Mouse (Mus musculus) heart, embryonic 14.5 days (tissue): ENCODE measurements around the gene Zfhx3. TPM values are rescaled to one million over a fixed set of nuclear protein-coding genes. Genes with fewer than 3 reads are reported as not detected.
A peak's percentile ranks its signal among the peaks of the same experiment; 100 is the strongest.

Experiments used
- ATAC-seq: fragments of 200-750 bp; cut with Nextera tagmentation; 2 replicates; pipeline ENCODE4 v1.8.0; 2017; ENCODE audit warnings: low read depth, moderate TSS enrichment; ENCODE audit not compliant: insufficient number of reproducible peaks, insufficient read depth, low FRiP score
- H3K27ac ChIP-seq, 2 experiments: fragments of 200-500 bp in 1 of 2; fragments of 300-500 bp in 1 of 2; sonication (generic) in 1 of 2; replicated peaks in 1 of 2; 2 replicates each; pipeline ENCODE4 v1.5.1; 2012 to 2014; ENCODE audit warnings: low read depth in 2 of 2, low read length in 2 of 2, control low read depth in 1 of 2, mild to moderate bottlenecking in 1 of 2, mixed read lengths in 1 of 2; ENCODE audit not compliant: control insufficient read depth in 1 of 2, insufficient read depth in 1 of 2
- H3K27me3 ChIP-seq: fragments of 300-500 bp; sonication (generic); 2 replicates; pipeline ENCODE4 v1.6.1; 2014; ENCODE audit warnings: mild to moderate bottlenecking, low read length, control low read depth; ENCODE audit not compliant: control insufficient read depth, insufficient read depth
- H3K36me3 ChIP-seq: fragments of 300-500 bp; sonication (generic); 2 replicates; pipeline ENCODE4 v1.6.1; 2014; ENCODE audit warnings: mild to moderate bottlenecking, control low read depth, low read length, mixed read lengths; ENCODE audit not compliant: control insufficient read depth, insufficient read depth
- H3K4me1 ChIP-seq, 2 experiments: fragments of 200-500 bp in 1 of 2; fragments of 300-500 bp in 1 of 2; sonication (generic) in 1 of 2; 2 replicates each; pipeline ENCODE4 v1.6.1; 2012 to 2014; ENCODE audit warnings: low read length in 2 of 2, control low read depth in 1 of 2, mixed read lengths in 1 of 2; ENCODE audit not compliant: control insufficient read depth in 2 of 2, insufficient read depth in 2 of 2
- H3K4me2 ChIP-seq: fragments of 300-500 bp; sonication (generic); 2 replicates; pipeline ENCODE4 v1.6.1; 2014; ENCODE audit warnings: mild to moderate bottlenecking, low read length
- H3K4me3 ChIP-seq, 2 experiments: fragments of 200-500 bp in 1 of 2; fragments of 300-500 bp in 1 of 2; sonication (generic) in 1 of 2; 2 replicates each; pipeline ENCODE4 v1.5.1; 2012 to 2014; ENCODE audit warnings: low read length in 2 of 2, mild to moderate bottlenecking in 2 of 2, control low read depth in 1 of 2, low read depth in 1 of 2, moderate library complexity in 1 of 2; ENCODE audit not compliant: control insufficient read depth in 1 of 2, insufficient read depth in 1 of 2
- H3K9ac ChIP-seq: fragments of 300-500 bp; sonication (generic); 2 replicates; pipeline ENCODE4 v1.6.1; 2014; ENCODE audit warnings: mild to moderate bottlenecking, low read length
- H3K9me3 ChIP-seq: fragments of 300-500 bp; sonication (generic); 2 replicates; pipeline ENCODE4 v1.6.1; 2016; ENCODE audit warnings: low read length, control low read depth; ENCODE audit not compliant: control insufficient read depth
- WGBS: fragments of 180-500 bp; shearing (Covaris S2); extraction: QIAGEN DNeasy Blood & Tissue Kit; methylation state at CpG from one replicate; pipeline ENCODE4 v1.1.7; 2014; 5-methylcytosine and 5-hydroxymethylcytosine counted together
- polyA plus RNA-seq: library from polyadenylated mRNA; unstranded; fragments of >200 nt; fragmentation: Nextera tagmentation; extraction: Ambion mirVana; gene quantifications from 2 replicates; pipeline ENCODE4 v1.2.1, GENCODE M21; 2014

The Zfhx3 gene
- polyA plus RNA-seq, 1 experiment from 2014 or later = 6.4 TPM

- H3K27ac ChIP-seq = peak overlapping the region; percentile 55 to 75
- peak; percentile 15; the same call in 1 of the 2 replicates for ATAC-seq
Measured at GRCm38 (mm10) chr8:108915876-108916275, 973.4 kb downstream of the Zfhx3 start.

GRCm38 (mm10) chr8:108920151-108920550 lies 977.7 kb downstream of the Zfhx3 start:
- Histone ChIP-seq H3K4me1 (peaks cover 26 to 30% of the 10 kb centered on the region in 2 experiments), H3K4me3 (no peak overlapping the region), H3K36me3 (peaks cover 3% of the 10 kb centered on the region; the same call in 1 of the 2 replicates), H3K9ac (no peak overlapping the region), H3K27me3 (no peaks in the 10 kb centered on the region), H3K9me3 (no peaks in the 10 kb centered on the region), H3K4me2 (no peak overlapping the region), H3K27ac (no peak overlapping the region)
- WGBS = 95% methylated on average over 7 of the region's 7 CpGs
- no peak for ATAC-seq

More at GRCm38 (mm10) chr8:108915876-108916275, 973.4 kb downstream of the Zfhx3 start:
- H3K27me3 ChIP-seq = no peaks in the 10 kb centered on the region
- H3K9ac ChIP-seq = no peak overlapping the region; the same call in 1 of the 2 replicates
- 34% methylated on average over 6 of the region's 6 CpGs for WGBS
- H3K4me1 ChIP-seq = peaks cover 12 to 18% of the 10 kb centered on the region in 2 experiments
- no peak overlapping the region for H3K4me3 ChIP-seq
- no peak overlapping the region for H3K4me2 ChIP-seq
- H3K36me3 ChIP-seq = peaks cover 3% of the 10 kb centered on the region; the same call in 1 of the 2 replicates
- no peaks in the 10 kb centered on the region for H3K9me3 ChIP-seq

GRCm38 (mm10) chr8:108923161-108923560 lies 980.7 kb downstream of the Zfhx3 start:
- WGBS = 88% methylated on average over 6 of the region's 6 CpGs
- Histone ChIP-seq H3K9me3 (no peaks in the 10 kb centered on the region), H3K9ac (no peak overlapping the region), H3K4me1 (peaks cover 33 to 35% of the 10 kb centered on the region in 2 experiments), H3K4me3 (no peak overlapping the region), H3K4me2 (no peak overlapping the region), H3K36me3 (no peaks in the 10 kb centered on the region), H3K27ac (no peak overlapping the region), H3K27me3 (no peaks in the 10 kb centered on the region)
- no peak for ATAC-seq

DNA sequence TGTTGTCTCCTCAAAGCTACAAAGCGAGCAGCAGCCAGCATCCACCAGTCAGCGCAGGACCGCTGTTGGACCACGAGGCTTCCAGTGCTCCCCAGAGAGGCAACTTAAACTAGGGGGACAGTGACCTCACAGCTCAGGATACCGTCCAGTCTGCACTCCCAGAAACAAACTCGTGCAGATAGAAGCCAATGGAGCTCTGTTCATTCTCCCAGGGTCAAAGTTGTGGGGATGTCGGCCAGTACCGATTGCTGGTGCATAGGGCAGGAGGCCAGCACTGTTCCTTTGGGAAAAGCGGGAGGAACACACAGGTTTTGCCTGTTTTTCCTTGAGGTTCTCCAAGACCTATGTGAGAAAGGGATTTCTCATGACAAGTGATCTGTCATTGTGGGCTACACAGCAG lies 982.1 kb downstream of the Zfhx3 start:
- H3K27ac ChIP-seq = no peak overlapping the region
- H3K4me3 ChIP-seq = no peak overlapping the region
- 89% methylated on average over 9 of the region's 9 CpGs for WGBS
- no peak for ATAC-seq
- no peak overlapping the region for H3K4me2 ChIP-seq
- peaks cover 33 to 35% of the 10 kb centered on the region in 2 experiments for H3K4me1 ChIP-seq
- H3K9me3 ChIP-seq = no peaks in the 10 kb centered on the region
- no peaks in the 10 kb centered on the region for H3K36me3 ChIP-seq
- H3K27me3 ChIP-seq = no peaks in the 10 kb centered on the region
- H3K9ac ChIP-seq = no peak overlapping the region

DNA sequence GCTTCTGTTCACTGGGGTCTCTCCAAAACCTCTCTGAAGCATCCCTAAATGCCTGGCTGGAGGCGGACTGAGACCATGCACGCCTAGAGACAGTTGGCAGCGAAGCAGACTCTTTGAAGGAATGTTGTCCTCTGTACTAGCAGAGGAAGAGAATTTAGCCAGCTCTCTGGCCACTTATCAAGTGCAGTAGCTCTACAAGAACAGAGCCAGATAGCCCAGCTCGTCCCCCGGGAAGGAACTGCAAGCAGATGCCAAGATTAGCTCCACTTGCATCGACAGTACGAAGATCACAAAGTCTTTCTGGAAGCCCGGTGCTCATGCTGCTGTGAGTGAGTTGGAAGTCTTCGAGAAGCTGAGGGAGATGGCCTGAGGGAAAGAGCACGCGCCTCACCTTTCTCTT lies 983.7 kb downstream of the Zfhx3 start:
- Histone ChIP-seq H3K4me2 (no peak overlapping the region; the same call in 1 of the 2 replicates), H3K4me3 (no peak overlapping the region), H3K36me3 (no peaks in the 10 kb centered on the region), H3K9me3 (no peaks in the 10 kb centered on the region), H3K9ac (no peak overlapping the region), H3K27me3 (no peaks in the 10 kb centered on the region), H3K27ac (no peak overlapping the region), H3K4me1 (peaks cover 31 to 32% of the 10 kb centered on the region in 2 experiments)
- WGBS = 31% methylated on average over 11 of the region's 11 CpGs
- ATAC-seq = 0 out of 2 replicates have a peak, but pooled peaks have one; percentile 20

GRCm38 (mm10) chr8:108930635-108931034 lies 988.2 kb downstream of the Zfhx3 start:
- ATAC-seq = no peak
- Histone ChIP-seq H3K36me3 (peaks cover 15% of the 10 kb centered on the region), H3K4me2 (no peak overlapping the region), H3K9ac (no peak overlapping the region), H3K9me3 (no peaks in the 10 kb centered on the region), H3K27ac (no peak overlapping the region), H3K27me3 (no peaks in the 10 kb centered on the region), H3K4me1 (peaks cover 8 to 11% of the 10 kb centered on the region in 2 experiments), H3K4me3 (no peak overlapping the region)
- 72% methylated on average over 5 of the region's 5 CpGs for WGBS

DNA sequence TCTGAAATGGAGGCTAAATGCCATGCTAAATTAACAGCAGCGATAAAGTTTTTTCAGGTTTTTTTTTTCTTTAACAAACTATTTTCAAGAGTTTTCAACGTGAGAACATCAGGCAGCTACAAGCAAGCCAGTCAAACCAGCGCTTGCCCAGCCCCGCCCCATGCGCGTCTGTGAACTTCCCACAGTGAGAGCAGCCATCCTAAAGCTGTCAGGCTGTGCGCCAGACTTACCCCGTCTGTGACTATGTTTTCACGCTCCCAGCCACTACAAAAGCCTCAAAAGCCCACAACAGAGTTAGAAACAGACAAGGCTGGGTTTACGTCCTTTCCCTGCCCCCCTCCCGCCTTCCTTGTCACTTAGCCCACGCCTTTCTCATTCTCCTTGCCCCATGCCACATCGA lies 989.4 kb downstream of the Zfhx3 start:
- Histone ChIP-seq H3K4me3 (no peak overlapping the region), H3K9me3 (no peaks in the 10 kb centered on the region), H3K36me3 (peaks cover 15% of the 10 kb centered on the region), H3K27ac (no peak overlapping the region), H3K9ac (no peak overlapping the region), H3K4me2 (no peak overlapping the region), H3K27me3 (no peaks in the 10 kb centered on the region), H3K4me1 (0 out of 4 replicates have a peak, but pooled peaks cover 0 to 3% of the 10 kb centered on the region in 2 experiments)
- ATAC-seq = no peak
- WGBS = 72% methylated on average over 13 of the region's 13 CpGs

- no peak overlapping the region for H3K4me2 ChIP-seq
- 0 out of 4 replicates have a peak, but pooled peaks cover 0 to 3% of the 10 kb centered on the region in 2 experiments for H3K4me1 ChIP-seq
- ATAC-seq = no peak
- H3K9ac ChIP-seq = no peak overlapping the region
- H3K27ac ChIP-seq = no peak overlapping the region
- WGBS = 75% methylated on average over 9 of the region's 9 CpGs
- no peaks in the 10 kb centered on the region for H3K9me3 ChIP-seq
- no peaks in the 10 kb centered on the region for H3K27me3 ChIP-seq
- no peak overlapping the region for H3K4me3 ChIP-seq
- peaks cover 19% of the 10 kb centered on the region for H3K36me3 ChIP-seq
Measured at GRCm38 (mm10) chr8:108932729-108933128, 990.3 kb downstream of the Zfhx3 start.
